Mouse (Mus musculus): ENCODE data around the gene Drc3. TPM values are rescaled to one million over a fixed set of nuclear protein-coding genes. Genes with fewer than 3 reads are reported as not detected.
A peak's percentile ranks its signal among the peaks of the same experiment; 100 is the strongest.

Gene Drc3
- 0.37 TPM in 1 of 2 replicates, not detected in the other for total RNA-seq (2015)
- total RNA-seq (2017), result 0.24 and 4.3 TPM in 2 replicates

DNA sequence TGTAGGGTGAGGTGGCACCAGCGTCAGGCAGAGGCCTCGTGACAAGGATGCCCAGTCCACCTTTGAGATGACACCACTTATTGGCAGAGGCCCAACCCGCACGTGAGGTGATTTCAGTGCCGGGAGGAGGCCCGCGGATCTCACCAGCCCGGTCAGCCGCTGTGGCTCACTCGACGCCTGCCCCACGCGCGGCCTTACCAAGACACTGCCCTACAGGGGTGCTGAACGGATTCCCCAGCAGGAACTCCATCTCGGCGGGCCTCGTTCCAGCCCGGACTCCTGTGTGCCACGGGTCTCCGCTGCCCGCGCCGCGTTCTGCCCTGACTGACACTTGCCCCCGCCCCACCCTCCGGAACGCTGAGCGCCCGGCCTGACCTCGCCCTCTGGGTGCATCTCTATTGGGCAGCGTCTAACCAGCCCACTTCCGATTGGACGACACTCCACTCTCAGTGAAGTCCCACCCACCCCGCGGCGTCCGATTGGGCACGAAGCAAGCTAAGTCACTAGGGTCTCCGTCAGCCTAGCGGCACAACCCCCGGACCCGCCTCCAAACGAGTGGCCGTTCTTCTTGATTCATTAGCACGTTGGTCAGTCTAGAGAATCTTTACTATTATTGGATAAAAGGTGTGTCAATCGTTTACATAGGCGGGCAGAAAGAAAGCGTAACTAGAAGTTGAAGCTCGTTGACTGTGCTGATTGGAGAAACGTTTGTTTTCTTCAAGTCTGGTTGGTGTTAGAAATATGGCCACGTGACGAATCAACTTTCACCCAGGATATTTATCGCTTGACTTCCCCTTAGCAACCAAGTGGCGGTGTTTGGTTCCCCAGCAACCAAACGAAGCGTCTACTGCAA lies at the start of gene Drc3, which contains the start of gene Tom1l2:
Drc3 (plus strand) TSS at position 771 of the 853 bp plus-strand sequence.
Tom1l2 (minus strand) TSS at position 347 of the 853 bp plus-strand sequence.
- peak; percentile 93 for ATAC-seq (replicated peaks; ENCODE audit: poor library complexity)

DNA sequence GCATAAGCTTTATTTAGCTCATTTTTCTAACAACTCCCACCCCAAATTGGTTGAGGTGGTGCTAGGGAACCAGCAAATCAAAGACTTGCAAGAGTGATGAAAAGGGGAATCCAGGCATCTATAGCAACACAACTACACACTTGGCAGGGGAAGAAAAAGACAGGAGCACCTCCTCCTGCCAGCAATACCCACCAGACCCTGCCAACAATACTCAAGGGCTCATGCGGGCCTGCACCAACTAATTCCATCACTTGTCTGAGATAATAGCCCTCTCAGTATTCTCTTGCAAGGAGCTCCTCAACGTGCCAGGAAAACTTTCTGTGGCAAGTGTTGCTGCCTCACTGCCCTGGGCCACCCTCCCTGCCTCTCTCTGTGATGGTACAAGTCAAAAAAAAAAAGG lies 49.6 kb upstream of the Drc3 start:
- no peak for ATAC-seq (replicated peaks; ENCODE audit: poor library complexity)

- peak; percentile 66 for ATAC-seq (replicated peaks; ENCODE audit: poor library complexity)
These were observed 47.5 kb upstream of the Drc3 start for GRCm38 (mm10) chr11:60305611-60306010.

DNA sequence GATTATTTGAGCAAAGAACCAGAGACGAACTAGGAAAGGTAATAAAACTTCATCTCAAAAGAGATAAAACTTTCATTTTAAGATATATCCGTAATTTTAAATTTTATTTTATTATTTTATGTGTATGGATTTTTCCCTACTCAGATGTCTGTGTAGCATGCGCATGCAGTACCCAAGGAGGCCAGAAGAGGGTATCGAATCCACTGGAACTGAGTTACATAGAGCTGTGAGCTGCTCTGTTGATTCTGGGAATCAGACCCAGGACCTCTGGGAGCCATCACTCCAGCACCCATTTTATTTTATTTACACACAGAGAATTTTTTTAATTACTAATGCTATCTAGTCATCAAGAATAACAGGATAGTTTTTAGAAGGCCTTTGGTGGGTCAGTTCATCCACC lies 46.3 kb upstream of the Drc3 start:
- peak; percentile 70 for ATAC-seq (replicated peaks; ENCODE audit: poor library complexity)

DNA sequence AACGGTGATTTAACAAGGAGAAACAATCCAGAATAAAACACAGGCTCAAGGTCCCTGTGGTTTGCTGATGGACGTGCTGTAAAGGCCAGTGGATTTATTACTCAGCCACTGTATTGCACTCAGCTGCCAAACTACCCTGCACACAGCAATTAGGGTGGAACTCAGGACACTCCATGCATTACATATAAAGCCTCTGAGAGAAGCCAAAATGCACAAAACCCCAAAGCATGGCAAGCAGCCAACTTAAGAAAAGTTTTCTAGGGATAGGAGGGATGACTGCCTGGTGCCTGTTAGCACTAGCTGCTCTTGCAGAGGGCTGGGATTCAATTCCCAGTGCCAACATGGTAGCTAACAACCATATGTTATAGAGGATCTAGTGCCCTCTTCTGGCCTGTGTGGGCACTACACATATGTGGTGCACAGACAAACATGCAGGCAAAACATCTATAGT lies 45.7 kb upstream of the Drc3 start:
- ATAC-seq (replicated peaks; ENCODE audit: poor library complexity), result peak; percentile 42; the same call in 1 of the 2 replicates

GRCm38 (mm10) chr11:60308061-60308460 lies 45.1 kb upstream of the Drc3 start:
- no peak for ATAC-seq (replicated peaks; ENCODE audit: poor library complexity)

DNA sequence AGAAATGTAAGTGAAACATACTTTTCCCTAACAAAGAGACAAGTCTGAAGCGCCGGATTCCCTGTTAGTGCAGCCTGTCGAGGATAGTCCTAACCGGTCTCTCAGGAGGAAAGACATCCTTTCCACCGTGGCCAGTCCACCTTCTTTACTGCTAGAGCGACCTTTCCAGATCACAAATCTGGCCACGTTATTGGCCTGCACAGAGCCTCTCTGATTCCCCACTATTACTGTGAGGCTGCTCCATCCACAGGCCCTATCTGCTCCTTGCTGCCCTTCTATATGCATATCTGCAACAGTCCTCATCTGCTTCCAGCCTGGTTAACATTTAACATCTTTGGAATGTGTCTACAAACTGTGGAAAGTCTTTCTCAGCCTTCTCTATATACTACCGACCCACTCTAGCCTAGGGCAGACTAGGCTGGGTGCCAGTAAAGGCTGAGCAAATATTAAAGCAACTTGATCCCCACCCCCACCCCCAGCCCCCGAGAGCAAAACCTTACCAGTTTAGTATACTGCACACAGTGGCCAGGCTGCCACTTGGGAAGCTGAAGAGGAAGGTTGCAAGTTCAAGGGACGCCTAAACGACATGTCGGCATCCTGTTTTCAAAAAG lies 44.5 kb upstream of the Drc3 start:
- no peak for ATAC-seq (replicated peaks; ENCODE audit: poor library complexity)

GRCm38 (mm10) chr11:60309875-60310274 lies 43.3 kb upstream of the Drc3 start:
- ATAC-seq (replicated peaks; ENCODE audit: poor library complexity), result no peak

DNA sequence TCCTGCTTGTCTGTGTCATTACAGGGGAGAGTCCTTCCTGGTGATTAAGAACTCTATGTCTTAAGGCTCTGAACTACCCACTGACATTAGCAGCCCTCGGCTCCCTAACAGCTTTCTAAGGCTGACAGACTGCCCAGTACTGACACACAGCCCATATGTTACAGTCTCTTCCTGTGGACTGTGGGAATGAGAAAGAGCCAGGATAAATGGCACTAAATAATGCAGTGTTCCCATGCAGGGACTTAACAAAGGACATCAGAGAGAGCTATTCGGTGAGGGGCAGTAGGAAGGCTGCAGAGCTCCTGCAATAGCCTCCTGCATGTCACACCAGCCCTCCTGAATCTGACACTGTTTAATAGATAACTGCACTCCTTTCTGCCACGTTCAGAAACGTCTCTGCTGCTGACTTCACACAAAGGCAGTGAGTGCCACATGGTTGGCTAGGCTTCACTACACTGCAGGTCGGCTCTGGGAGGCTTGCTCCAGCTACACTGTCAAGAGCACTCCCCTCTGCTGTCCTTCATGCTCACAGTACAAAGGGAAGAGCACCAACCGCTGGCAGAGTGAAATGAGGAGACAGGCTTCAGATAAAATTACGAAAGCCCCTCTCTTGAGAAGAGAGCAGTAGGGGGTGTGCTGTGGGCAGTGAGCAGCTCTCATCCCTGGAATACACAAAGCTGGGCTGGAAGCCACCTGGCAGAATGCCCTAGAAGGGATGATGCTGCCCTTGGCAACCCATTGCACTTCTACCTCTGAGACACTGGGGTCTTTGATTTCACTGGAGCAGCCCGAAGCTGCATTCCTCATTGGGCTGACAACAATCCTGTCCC lies 41.9 kb upstream of the Drc3 start:
- ATAC-seq (replicated peaks; ENCODE audit: poor library complexity), result no peak

GRCm38 (mm10) chr11:60316250-60316649 lies 36.9 kb upstream of the Drc3 start:
- no peak for ATAC-seq (replicated peaks; ENCODE audit: poor library complexity)

- no peak for ATAC-seq (replicated peaks; ENCODE audit: poor library complexity)
These were observed 36.2 kb upstream of the Drc3 start for GRCm38 (mm10) chr11:60316883-60317282.

- no peak for ATAC-seq (replicated peaks; ENCODE audit: poor library complexity)
These were observed 35.6 kb upstream of the Drc3 start for GRCm38 (mm10) chr11:60317376-60318102.

GRCm38 (mm10) chr11:60318716-60319115 lies 34.4 kb upstream of the Drc3 start:
- peak; percentile 68 for ATAC-seq (replicated peaks; ENCODE audit: poor library complexity)

DNA sequence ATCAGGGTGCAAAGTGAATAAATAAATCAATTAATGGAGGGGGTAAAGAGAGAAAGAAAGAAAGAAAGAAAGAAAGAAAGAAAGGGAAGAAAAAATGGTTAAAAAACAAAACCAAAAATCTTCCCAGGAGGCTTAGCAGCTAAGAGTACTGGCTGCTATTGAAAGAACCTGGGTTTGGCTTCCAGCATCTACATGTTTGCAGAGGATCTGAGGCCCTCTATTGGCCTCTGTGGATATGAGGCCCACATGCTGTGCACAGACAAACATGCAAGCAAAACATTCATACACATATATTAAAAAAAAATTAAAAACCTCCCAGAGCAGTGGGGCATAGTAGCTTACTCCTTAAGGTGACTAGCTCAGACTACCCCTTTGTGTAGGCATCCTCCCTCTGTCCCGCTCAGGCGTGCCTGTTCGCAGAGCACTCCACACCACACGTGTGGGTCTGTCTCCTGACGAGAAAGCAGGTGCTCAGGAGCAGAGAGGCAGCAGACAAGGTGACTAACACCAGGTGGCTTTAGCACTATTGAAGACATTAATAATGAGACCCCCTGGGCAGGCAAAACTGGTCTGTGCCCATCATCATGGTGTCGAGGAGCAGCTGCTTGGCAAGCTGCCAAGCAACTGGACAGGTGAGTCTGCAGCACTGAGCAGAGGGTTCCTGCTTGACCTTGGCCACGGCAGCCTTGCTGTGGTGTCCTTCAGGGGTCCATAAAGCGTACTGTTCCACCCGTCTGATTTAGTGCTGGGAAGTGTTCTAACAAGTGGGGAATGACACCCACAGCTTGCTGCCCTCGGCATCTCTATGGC lies 33.7 kb upstream of the Drc3 start:
- ATAC-seq (replicated peaks; ENCODE audit: poor library complexity), result no peak

GRCm38 (mm10) chr11:60320426-60321037 lies 32.6 kb upstream of the Drc3 start:
- no peak for ATAC-seq (replicated peaks; ENCODE audit: poor library complexity)

GRCm38 (mm10) chr11:60321438-60321837 lies 31.7 kb upstream of the Drc3 start:
- ATAC-seq (replicated peaks; ENCODE audit: poor library complexity), result no peak

- ATAC-seq (replicated peaks; ENCODE audit: poor library complexity), result no peak
These were observed 29.4 kb upstream of the Drc3 start for GRCm38 (mm10) chr11:60323731-60324130.

DNA sequence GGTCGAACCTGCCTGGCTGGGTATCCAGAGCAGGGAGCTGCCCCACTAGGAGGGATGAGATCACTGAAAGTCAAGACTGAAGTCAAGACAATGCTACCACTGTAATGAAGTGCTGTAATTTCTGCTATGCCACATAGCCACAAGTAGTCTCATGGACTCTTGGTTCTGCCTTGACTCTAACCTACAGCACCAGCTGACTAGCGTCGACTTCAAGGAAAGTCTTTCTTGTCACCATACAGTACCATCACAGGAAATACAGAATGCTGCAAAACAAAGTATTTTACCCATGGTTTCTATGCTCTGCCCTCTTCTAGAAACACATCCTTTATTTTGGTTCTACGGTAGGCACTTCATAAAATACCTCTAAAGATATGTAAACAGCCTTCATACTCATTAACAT lies 22.6 kb upstream of the Drc3 start:
- ATAC-seq (replicated peaks; ENCODE audit: poor library complexity), result no peak

- no peak for ATAC-seq (replicated peaks; ENCODE audit: poor library complexity)
These were observed 19.7 kb upstream of the Drc3 start for GRCm38 (mm10) chr11:60333461-60333860.
